Mouse (Mus musculus): ENCODE measurements around the gene Exosc5. TPM values are rescaled to one million over a fixed set of nuclear protein-coding genes. Genes with fewer than 3 reads are reported as not detected.

Gene Exosc5
- polyA plus RNA-seq, 1 experiment from 2014 or later, result 79.7 TPM

DNA sequence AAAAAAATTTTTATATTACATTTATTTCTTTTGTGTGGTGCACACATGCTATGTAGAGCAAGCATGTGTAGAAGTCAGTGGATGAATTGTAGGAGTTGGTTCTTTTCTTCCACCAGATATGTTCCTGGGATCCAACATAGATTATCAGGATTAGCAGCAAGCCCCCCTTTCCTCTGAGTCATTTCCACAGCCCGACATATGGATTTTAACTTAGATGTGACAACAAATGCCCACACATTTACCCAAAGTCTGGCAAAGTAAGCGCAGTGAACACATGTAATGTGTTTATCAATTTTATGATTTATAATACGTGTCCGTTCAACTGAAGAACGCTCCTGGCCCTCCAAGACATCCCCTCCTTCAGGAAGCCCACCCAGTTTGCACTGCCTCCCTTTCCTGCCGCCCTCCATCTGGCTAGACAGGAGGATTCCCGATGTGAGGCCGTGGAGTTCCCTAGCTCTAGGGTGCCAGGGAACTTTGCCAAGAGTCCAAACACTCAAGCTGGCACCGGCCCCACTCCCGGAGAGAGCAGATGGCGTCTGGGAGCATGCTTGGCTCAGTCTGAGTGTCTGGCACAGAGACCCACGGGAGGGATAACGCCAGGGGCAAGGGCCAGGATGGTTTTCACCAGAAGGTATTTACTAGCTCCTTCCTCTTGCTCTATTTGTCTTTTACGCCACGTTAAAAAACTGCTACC lies 17.3 kb downstream of the Exosc5 start:
- H3K27me3 ChIP-seq (ENCODE audit: insufficient read depth, low read length), result peaks cover 32% of the 10 kb centered on the region
- ATAC-seq (ENCODE audit: insufficient read depth), result no peak

DNA sequence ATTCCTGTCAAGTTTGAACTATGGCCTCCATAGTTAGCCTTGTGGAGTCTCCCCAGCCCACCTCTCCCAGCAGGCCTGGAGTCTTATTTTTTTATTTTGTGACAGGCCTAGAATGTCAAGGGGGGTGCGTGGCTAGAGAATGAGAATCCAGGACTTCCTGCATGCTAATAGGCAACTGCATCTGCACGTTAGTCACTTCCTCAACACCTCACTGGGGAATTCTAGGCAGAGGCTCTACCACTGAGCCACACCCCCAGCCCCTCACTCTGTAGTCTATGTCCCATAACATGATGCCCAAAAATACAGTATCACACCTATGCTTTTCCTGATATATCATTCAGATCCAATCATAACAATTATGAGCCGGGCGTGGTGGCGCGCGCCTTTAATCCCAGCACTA lies 18.0 kb downstream of the Exosc5 start:
- Histone ChIP-seq H3K27ac (ENCODE audit: low read depth) (no peak overlapping the region), H3K36me3 (ENCODE audit: insufficient read depth) (no peaks in the 10 kb centered on the region), H3K9me3 (ENCODE audit: low read depth, low read length) (no peaks in the 10 kb centered on the region), H3K9ac (no peak overlapping the region), H3K4me1 (ENCODE audit: insufficient read depth) (peaks cover 10% of the 10 kb centered on the region), H3K4me2 (no peak overlapping the region), H3K4me3 (ENCODE audit: low read depth, low read length) (no peak overlapping the region), H3K27me3 (ENCODE audit: insufficient read depth, low read length) (peaks cover 32% of the 10 kb centered on the region)
- no peak for ATAC-seq (ENCODE audit: insufficient read depth)
- DNase-seq, result no peak
- 86% methylated on average over 7 of the region's 7 CpGs for WGBS
- TF ChIP-seq CTCF (IDR thresholded peaks at IDR 0.05; ENCODE audit: low read depth), result no peak

More for the DNA sequence above, 17.3 kb downstream of the Exosc5 start:
- no peak for TF ChIP-seq CTCF (IDR thresholded peaks at IDR 0.05; ENCODE audit: low read depth)
- Histone ChIP-seq H3K36me3 (ENCODE audit: insufficient read depth) (no peaks in the 10 kb centered on the region), H3K9me3 (ENCODE audit: low read depth, low read length) (no peaks in the 10 kb centered on the region), H3K4me3 (ENCODE audit: low read depth, low read length) (no peak overlapping the region), H3K9ac (no peak overlapping the region), H3K4me2 (no peak overlapping the region; the same call in 1 of the 2 replicates), H3K4me1 (ENCODE audit: insufficient read depth) (peaks cover 5% of the 10 kb centered on the region), H3K27ac (ENCODE audit: low read depth) (no peak overlapping the region)
- WGBS, result 35% methylated on average over 15 of the region's 15 CpGs
- peak; percentile 84 for DNase-seq

DNA sequence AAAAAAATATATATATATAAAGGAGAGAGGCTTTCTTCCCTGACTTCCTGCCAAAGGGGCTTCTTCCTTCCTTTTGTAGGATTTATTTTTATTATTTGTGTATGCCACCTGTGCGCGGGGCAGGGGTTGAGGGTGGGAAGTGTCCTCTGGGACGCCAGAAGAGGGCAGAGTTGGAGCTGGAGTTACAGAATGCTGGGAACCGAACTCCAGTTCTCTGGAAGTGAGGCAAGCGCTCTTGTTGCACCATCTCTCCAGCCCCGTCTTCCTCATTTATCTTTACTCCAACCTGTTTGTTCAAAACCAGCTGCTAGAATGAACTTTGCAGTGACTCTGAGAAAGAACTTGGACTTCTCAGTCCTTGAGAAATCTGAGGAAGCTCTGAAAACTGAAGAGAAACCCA lies 21.0 kb downstream of the Exosc5 start:
- DNase-seq, result peak; percentile 37

DNA sequence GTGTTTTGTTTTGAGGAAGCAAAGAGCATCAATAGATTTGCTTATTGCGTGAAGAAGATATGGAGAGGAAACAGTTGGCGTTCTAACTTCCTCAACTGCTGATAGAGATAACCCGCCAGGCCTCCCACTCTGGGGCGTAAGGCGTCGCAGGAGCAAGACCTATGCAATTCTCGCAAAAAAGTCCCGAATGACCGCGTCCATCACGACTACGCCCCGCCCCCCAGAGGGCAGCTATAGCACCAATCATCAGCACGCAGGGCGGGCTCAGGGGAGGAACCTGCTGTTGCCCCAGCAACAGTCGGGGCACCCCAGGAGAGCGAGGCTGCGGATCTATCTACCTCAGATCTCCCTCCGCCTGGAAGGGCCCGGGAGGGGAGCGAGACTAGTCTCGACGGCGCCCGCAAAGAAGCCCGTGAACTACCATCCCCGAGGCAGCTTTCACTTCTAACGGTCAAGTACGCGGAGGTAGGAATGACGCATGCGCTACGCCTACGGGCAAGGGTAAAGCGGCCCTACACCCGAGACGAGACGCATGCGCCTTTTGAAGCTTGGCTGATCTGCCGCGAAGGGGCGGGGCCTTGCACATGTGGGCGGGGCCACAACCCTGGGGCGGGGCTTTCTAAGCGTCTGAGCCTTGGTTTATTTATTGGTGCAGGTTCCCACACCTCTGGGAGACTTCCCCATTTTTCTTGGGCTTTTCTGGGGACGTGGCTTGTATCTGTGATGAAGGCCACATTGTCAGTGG lies 21.7 kb downstream of the Exosc5 start, which contains the start of gene B9d2:
B9d2 (plus strand) TSS at position 267 of the 745 bp plus-strand sequence.
- Histone ChIP-seq H3K9me3 (ENCODE audit: low read depth, low read length) (no peaks in the 10 kb centered on the region), H3K27ac (ENCODE audit: low read depth) (peak within 1 kb of the TSS; percentile 87), H3K27me3 (ENCODE audit: insufficient read depth, low read length) (peaks cover 6% of the 10 kb centered on the region), H3K36me3 (ENCODE audit: insufficient read depth) (0 out of 2 replicates have a peak, but pooled peaks cover 4% of the 10 kb centered on the region), H3K4me2 (peak within 1 kb of the TSS; percentile 56), H3K4me3 (ENCODE audit: low read depth, low read length) (peak within 1 kb of the TSS; percentile 64), H3K4me1 (ENCODE audit: insufficient read depth) (peaks cover 10% of the 10 kb centered on the region), H3K9ac (peak within 1 kb of the TSS; percentile 54)
- WGBS, result under 1% methylated on average over 46 of the region's 46 CpGs
- no peak for TF ChIP-seq CTCF (IDR thresholded peaks at IDR 0.05; ENCODE audit: low read depth)
- peak; percentile 96 for DNase-seq
- peak; percentile 96 for ATAC-seq (ENCODE audit: insufficient read depth)

More for the DNA sequence above, 21.0 kb downstream of the Exosc5 start:
- H3K27ac ChIP-seq (ENCODE audit: low read depth), result no peak overlapping the region
- no peak for ATAC-seq (ENCODE audit: insufficient read depth)
- 3% methylated on average over 6 of the region's 6 CpGs for WGBS
- H3K36me3 ChIP-seq (ENCODE audit: insufficient read depth), result 0 out of 2 replicates have a peak, but pooled peaks cover 4% of the 10 kb centered on the region
- H3K9ac ChIP-seq, result no peak overlapping the region
- H3K4me1 ChIP-seq (ENCODE audit: insufficient read depth), result peaks cover 10% of the 10 kb centered on the region
- H3K4me2 ChIP-seq, result peak overlapping the region; percentile 56
- TF ChIP-seq CTCF (IDR thresholded peaks at IDR 0.05; ENCODE audit: low read depth), result peak; percentile 18; the same call in 1 of the 2 replicates
- H3K27me3 ChIP-seq (ENCODE audit: insufficient read depth, low read length), result peaks cover 13% of the 10 kb centered on the region
- peak overlapping the region; percentile 64 for H3K4me3 ChIP-seq (ENCODE audit: low read depth, low read length)
- no peaks in the 10 kb centered on the region for H3K9me3 ChIP-seq (ENCODE audit: low read depth, low read length)

DNA sequence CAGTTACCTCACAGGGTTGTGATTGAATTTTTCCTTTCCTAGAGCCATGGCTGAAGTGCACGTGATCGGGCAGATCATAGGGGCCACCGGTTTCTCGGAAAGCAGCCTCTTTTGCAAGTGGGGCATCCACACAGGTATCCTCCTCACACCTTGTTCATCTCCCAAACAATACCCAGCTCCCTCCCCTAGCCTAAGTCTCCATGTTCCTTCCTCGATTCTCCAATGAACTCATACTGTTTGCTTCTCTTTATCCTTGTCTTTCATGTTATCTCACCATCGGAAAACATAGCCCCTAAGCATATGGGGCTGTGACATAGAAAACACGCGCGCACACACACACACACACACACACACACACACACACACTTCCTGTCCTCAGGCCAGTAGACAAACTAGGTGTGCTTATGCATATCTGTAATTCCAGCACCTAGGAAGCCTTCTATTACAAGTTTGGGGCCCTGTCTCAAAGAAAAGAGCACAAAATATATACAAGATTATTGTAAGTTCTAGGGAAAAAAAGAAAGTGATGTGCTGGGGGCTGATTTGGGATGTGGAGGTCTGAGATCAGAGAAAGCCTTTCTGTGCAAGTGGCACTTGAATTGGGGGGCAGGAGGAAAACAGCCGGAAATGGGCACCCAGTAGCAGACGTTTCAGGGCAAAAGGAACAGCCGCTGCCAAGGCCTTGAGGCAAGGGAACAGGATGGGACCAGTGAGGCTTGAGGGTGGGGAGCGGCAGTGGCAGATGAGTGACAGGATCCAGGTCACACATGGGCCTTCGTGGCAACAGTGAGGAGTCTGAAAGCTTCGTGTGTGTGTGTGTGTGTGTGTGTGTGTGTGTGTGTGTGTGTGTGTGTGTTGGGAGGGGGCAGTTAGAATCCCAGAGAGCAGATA lies 22.6 kb downstream of the Exosc5 start:
- DNase-seq (no peak), ATAC-seq (ENCODE audit: insufficient read depth) (no peak)
- no peak overlapping the region for H3K9ac ChIP-seq
- TF ChIP-seq CTCF (IDR thresholded peaks at IDR 0.05; ENCODE audit: low read depth), result no peak
- peak overlapping the region; percentile 56 for H3K4me2 ChIP-seq
- H3K36me3 ChIP-seq (ENCODE audit: insufficient read depth), result 0 out of 2 replicates have a peak, but pooled peaks cover 4% of the 10 kb centered on the region
- peaks cover 3% of the 10 kb centered on the region; the same call in 1 of the 2 replicates for H3K27me3 ChIP-seq (ENCODE audit: insufficient read depth, low read length)
- H3K27ac ChIP-seq (ENCODE audit: low read depth), result no peak overlapping the region
- H3K4me3 ChIP-seq (ENCODE audit: low read depth, low read length), result peak overlapping the region; percentile 64
- H3K9me3 ChIP-seq (ENCODE audit: low read depth, low read length), result no peaks in the 10 kb centered on the region
- 55% methylated on average over 15 of the region's 15 CpGs for WGBS
- peaks cover 11% of the 10 kb centered on the region for H3K4me1 ChIP-seq (ENCODE audit: insufficient read depth)

DNA sequence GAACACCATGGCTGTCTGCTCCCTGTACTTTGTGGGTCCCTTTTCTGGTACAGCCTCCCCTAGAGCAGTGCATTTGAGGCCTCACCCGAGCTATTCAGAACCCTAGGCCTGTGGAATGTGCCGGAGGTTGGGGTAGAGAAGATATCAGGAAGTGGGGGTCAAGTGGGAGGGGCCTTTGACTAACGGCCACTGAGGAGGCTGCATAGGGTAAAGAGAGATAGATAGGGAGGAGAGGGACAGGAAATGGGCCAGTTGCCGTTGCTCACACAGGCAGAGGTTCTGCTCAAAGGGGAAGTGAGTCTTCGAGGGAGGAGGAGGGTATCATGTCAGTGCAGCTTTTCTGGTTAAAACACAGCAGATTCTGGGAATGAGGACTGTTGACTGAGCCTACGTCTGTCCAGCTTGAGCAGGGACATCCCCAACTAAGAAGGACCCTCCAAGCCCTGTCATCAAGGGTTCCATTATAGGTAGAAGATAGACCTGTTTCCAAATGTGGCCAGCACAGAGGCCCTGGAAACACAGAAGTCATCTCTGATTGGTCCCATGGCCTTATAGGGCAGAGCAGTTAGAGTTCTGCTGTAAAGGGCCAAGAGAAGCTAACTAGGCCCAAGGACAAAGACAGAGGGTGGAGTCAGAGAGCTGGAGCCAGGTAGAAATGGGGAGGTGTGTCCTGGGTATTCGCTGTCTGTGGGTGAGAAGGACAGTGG lies 24.7 kb downstream of the Exosc5 start:
- WGBS, result 45% methylated on average over 7 of the region's 7 CpGs
- Histone ChIP-seq H3K4me3 (ENCODE audit: low read depth, low read length) (no peak overlapping the region), H3K27me3 (ENCODE audit: insufficient read depth, low read length) (peaks cover 12% of the 10 kb centered on the region), H3K4me2 (no peak overlapping the region), H3K9ac (no peak overlapping the region), H3K36me3 (ENCODE audit: insufficient read depth) (0 out of 2 replicates have a peak, but pooled peaks cover 4% of the 10 kb centered on the region), H3K27ac (ENCODE audit: low read depth) (no peak overlapping the region), H3K9me3 (ENCODE audit: low read depth, low read length) (no peaks in the 10 kb centered on the region), H3K4me1 (ENCODE audit: insufficient read depth) (peaks cover 12% of the 10 kb centered on the region)
- no peak for TF ChIP-seq CTCF (IDR thresholded peaks at IDR 0.05; ENCODE audit: low read depth)
- no peak for DNase-seq
- ATAC-seq (ENCODE audit: insufficient read depth), result no peak
